Mouse (Mus musculus) B cell, adult 2 months (primary cell): ENCODE results near the gene Fsd2.

Experiments
- DNase-seq, 2 experiments: peaks; one replicate each; pipeline ENCODE4 v3.0.0; 2022

The Fsd2 gene

GRCm38 (mm10) chr7:81571108-81571940, 4.6 kb upstream of the Fsd2 start, which contains the start of gene Whamm:
Gene Whamm, plus strand, starts transcription at chr7:81571266.
- peak; percentile 89 for DNase-seq

- DNase-seq: no peak
Measured at GRCm38 (mm10) chr7:81570752-81571107, 4.0 kb upstream of the Fsd2 start.

- no peak for DNase-seq
Measured at GRCm38 (mm10) chr7:81570271-81570670, 3.5 kb upstream of the Fsd2 start.

- no peak for DNase-seq
Measured at GRCm38 (mm10) chr7:81569851-81570250, 3.1 kb upstream of the Fsd2 start.

GRCm38 (mm10) chr7:81567396-81567795, 652 bp upstream of the Fsd2 start:
- DNase-seq: no peak

- no peak for DNase-seq
Measured at GRCm38 (mm10) chr7:81566332-81566731, 412 bp downstream of the Fsd2 start.

GRCm38 (mm10) chr7:81565381-81566055, 1.2 kb downstream of the Fsd2 start:
- DNase-seq: no peak

- DNase-seq: no peak
Measured at GRCm38 (mm10) chr7:81564766-81565165, 2.0 kb downstream of the Fsd2 start.

GRCm38 (mm10) chr7:81563506-81564015, 3.2 kb downstream of the Fsd2 start:
- no peak for DNase-seq

GRCm38 (mm10) chr7:81561211-81561610, 5.5 kb downstream of the Fsd2 start:
- no peak for DNase-seq

- DNase-seq: no peak
Measured at GRCm38 (mm10) chr7:81560101-81561049, 6.4 kb downstream of the Fsd2 start.

- no peak for DNase-seq
Measured at GRCm38 (mm10) chr7:81559231-81559980, 7.3 kb downstream of the Fsd2 start.

- DNase-seq: no peak
Measured at GRCm38 (mm10) chr7:81557985-81558360, 8.8 kb downstream of the Fsd2 start.

GRCm38 (mm10) chr7:81557252-81557984, 9.3 kb downstream of the Fsd2 start:
- DNase-seq: no peak

GRCm38 (mm10) chr7:81556839-81557238, 9.9 kb downstream of the Fsd2 start:
- DNase-seq: no peak

- DNase-seq: peak; percentile 33 to 34
Measured at GRCm38 (mm10) chr7:81554369-81554768, 12.4 kb downstream of the Fsd2 start.

- no peak for DNase-seq
Measured at GRCm38 (mm10) chr7:81553589-81553988, 13.2 kb downstream of the Fsd2 start.

- DNase-seq: no peak
Measured at GRCm38 (mm10) chr7:81548864-81549263, 17.9 kb downstream of the Fsd2 start.

GRCm38 (mm10) chr7:81542934-81543333, 23.8 kb downstream of the Fsd2 start:
- no peak for DNase-seq

GRCm38 (mm10) chr7:81541924-81542524, 24.7 kb downstream of the Fsd2 start:
- no peak for DNase-seq

- no peak for DNase-seq
Measured at GRCm38 (mm10) chr7:81540999-81541398, 25.7 kb downstream of the Fsd2 start.
